Mouse (Mus musculus) bone marrow, adult 2 months (tissue): Measurements from ENCODE around the gene Sept9.

Experiments used
- CTCF ChIP-seq: fragments of 200-500 bp; IDR thresholded peaks from 2 replicates; pipeline ENCODE4 v1.5.1; 2011; ENCODE audit warnings: low read length, control low read depth; ENCODE audit not compliant: control insufficient read depth, insufficient read depth
- POLR2A ChIP-seq: fragments of 200-500 bp; IDR thresholded peaks from 2 replicates; pipeline ENCODE4 v1.6.1; 2011; ENCODE audit warnings: low read depth, mild to moderate bottlenecking, control low read depth, low read length, borderline replicate concordance; ENCODE audit not compliant: control insufficient read depth

- no peak for TF ChIP-seq POLR2A
- no peak for TF ChIP-seq CTCF
Observed at GRCm38 (mm10) chr11:117331361-117332241, 132.1 kb downstream of the Sept9 start.
